Mouse (Mus musculus) adipocyte (in vitro differentiated cells): Measurements from ENCODE around the gene Tbc1d4.

Source experiments
- DNase-seq: peaks from one replicate; pipeline ENCODE4 v3.0.0-alpha.2; 2016; ENCODE audit warnings: low spot score

Tbc1d4 gene

GRCm38 (mm10) chr14:101417679-101418078 lies 191.3 kb downstream of the Tbc1d4 start:
- DNase-seq: no peak
